Mouse (Mus musculus) lung, embryonic 14.5 days (tissue): ENCODE measurements at regions not wholly inside any gene's neighbourhood (a gene's known extent, or its start where the extent isn't known, plus 50 kb on each side); places are given as distances from the start of the nearest gene placed in this dataset.

Experiments
- ATAC-seq: fragments of 200-750 bp; cut with Nextera tagmentation; 2 replicates; pipeline ENCODE4 v1.8.0; 2017; ENCODE audit warnings: mild to moderate bottlenecking, moderate TSS enrichment, moderate library complexity; ENCODE audit not compliant: insufficient read depth
- DNase-seq: peaks from one replicate; pipeline ENCODE4 v3.0.0-alpha.2; 2015
- H3K27ac ChIP-seq: fragments of 300-500 bp; sonication (generic); 2 replicates; pipeline ENCODE4 v1.5.1; 2014; ENCODE audit warnings: low read depth, mild to moderate bottlenecking, moderate library complexity
- H3K27me3 ChIP-seq: fragments of 300-500 bp; sonication (generic); 2 replicates; pipeline ENCODE4 v1.6.1; 2014; ENCODE audit warnings: low read length, control low read depth; ENCODE audit not compliant: insufficient read depth
- H3K36me3 ChIP-seq: fragments of 300-500 bp; sonication (generic); 2 replicates; pipeline ENCODE4 v1.6.1; 2014; ENCODE audit warnings: control low read depth; ENCODE audit not compliant: insufficient read depth
- H3K4me1 ChIP-seq: fragments of 300-500 bp; sonication (generic); 2 replicates; pipeline ENCODE4 v1.6.1; 2014; ENCODE audit warnings: antibody characterized with exemption, control low read depth; ENCODE audit not compliant: insufficient read depth
- H3K4me2 ChIP-seq: fragments of 300-500 bp; sonication (generic); 2 replicates; pipeline ENCODE4 v1.6.1; 2014; ENCODE audit warnings: mild to moderate bottlenecking
- H3K4me3 ChIP-seq: fragments of 300-500 bp; sonication (generic); 2 replicates; pipeline ENCODE4 v1.5.1; 2014; ENCODE audit warnings: low read depth, low read length
- H3K9ac ChIP-seq: fragments of 300-500 bp; sonication (generic); 2 replicates; pipeline ENCODE4 v1.6.1; 2014
- H3K9me3 ChIP-seq: fragments of 300-500 bp; sonication (generic); 2 replicates; pipeline ENCODE4 v1.6.1; 2016; ENCODE audit warnings: low read depth, low read length, control low read depth
- CTCF ChIP-seq: IDR thresholded peaks from 2 replicates; pipeline ENCODE4 v1.5.1; 2016; ENCODE audit warnings: antibody characterized with exemption, low read depth
- WGBS: fragments of 180-500 bp; shearing (Covaris S2); extraction: QIAGEN DNeasy Blood & Tissue Kit; methylation state at CpG from one replicate; pipeline ENCODE4 v1.1.7; 2014; 5-methylcytosine and 5-hydroxymethylcytosine counted together

- Histone ChIP-seq H3K4me1 (no peaks in the 10 kb centered on the region), H3K9ac (no peak overlapping the region), H3K27me3 (no peaks in the 10 kb centered on the region), H3K36me3 (no peaks in the 10 kb centered on the region), H3K4me2 (no peak overlapping the region), H3K9me3 (no peaks in the 10 kb centered on the region), H3K4me3 (no peak overlapping the region), H3K27ac (no peak overlapping the region)
- no peak for ATAC-seq
- WGBS, result 63% methylated on average over 3 of the region's 3 CpGs
- DNase-seq, result no peak
- no peak for TF ChIP-seq CTCF
Observed at GRCm38 (mm10) chr5:42969621-42970020, 263.3 kb upstream of the Cpeb2 start.

- no peak for TF ChIP-seq CTCF
Observed at GRCm38 (mm10) chr5:42977108-42977507, 255.9 kb upstream of the Cpeb2 start.

GRCm38 (mm10) chr5:42980946-42981650 lies 251.9 kb upstream of the Cpeb2 start:
- Histone ChIP-seq H3K4me2 (no peak overlapping the region), H3K36me3 (no peaks in the 10 kb centered on the region), H3K9me3 (no peaks in the 10 kb centered on the region), H3K27me3 (no peaks in the 10 kb centered on the region), H3K9ac (no peak overlapping the region), H3K4me3 (no peak overlapping the region), H3K4me1 (no peaks in the 10 kb centered on the region), H3K27ac (no peak overlapping the region)
- no peak for TF ChIP-seq CTCF
- WGBS, result 79% methylated on average over 2 of the region's 2 CpGs
- DNase-seq, result no peak
- ATAC-seq, result no peak

More at GRCm38 (mm10) chr5:42977108-42977507, 255.9 kb upstream of the Cpeb2 start:
- Histone ChIP-seq H3K9ac (no peak overlapping the region), H3K27me3 (no peaks in the 10 kb centered on the region), H3K27ac (no peak overlapping the region), H3K9me3 (no peaks in the 10 kb centered on the region), H3K4me2 (no peak overlapping the region), H3K36me3 (no peaks in the 10 kb centered on the region), H3K4me3 (no peak overlapping the region), H3K4me1 (no peaks in the 10 kb centered on the region)
- WGBS, result 86% methylated on average over 4 of the region's 4 CpGs
- ATAC-seq (no peak), DNase-seq (no peak)

- H3K4me1 ChIP-seq, result no peaks in the 10 kb centered on the region
- H3K27me3 ChIP-seq, result no peaks in the 10 kb centered on the region
- ATAC-seq (no peak), DNase-seq (peak; percentile 4)
- H3K4me3 ChIP-seq, result no peak overlapping the region
- no peaks in the 10 kb centered on the region for H3K9me3 ChIP-seq
- H3K9ac ChIP-seq, result no peak overlapping the region
- no peak overlapping the region for H3K4me2 ChIP-seq
- no peaks in the 10 kb centered on the region for H3K36me3 ChIP-seq
- H3K27ac ChIP-seq, result no peak overlapping the region
- no peak for TF ChIP-seq CTCF
- 73% methylated on average over 4 of the region's 4 CpGs for WGBS
Observed at GRCm38 (mm10) chr5:42986203-42986602, 246.8 kb upstream of the Cpeb2 start.

- TF ChIP-seq CTCF, result no peak
- Histone ChIP-seq H3K4me2 (no peak overlapping the region), H3K27me3 (no peaks in the 10 kb centered on the region), H3K9me3 (no peaks in the 10 kb centered on the region), H3K4me1 (no peaks in the 10 kb centered on the region), H3K27ac (peak overlapping the region; percentile 82), H3K9ac (no peak overlapping the region), H3K4me3 (no peak overlapping the region), H3K36me3 (no peaks in the 10 kb centered on the region)
- WGBS, result 55% methylated on average over 3 of the region's 3 CpGs
- DNase-seq, result peak; percentile 80
- ATAC-seq, result peak; percentile 99
Observed at GRCm38 (mm10) chr5:42987710-42988466, 245.1 kb upstream of the Cpeb2 start.

- no peak for TF ChIP-seq CTCF
- Histone ChIP-seq H3K4me3 (no peak overlapping the region), H3K27me3 (no peaks in the 10 kb centered on the region), H3K4me2 (no peak overlapping the region), H3K27ac (no peak overlapping the region), H3K4me1 (no peaks in the 10 kb centered on the region), H3K36me3 (no peaks in the 10 kb centered on the region), H3K9ac (no peak overlapping the region), H3K9me3 (no peaks in the 10 kb centered on the region)
- no peak for DNase-seq
- WGBS, result 87% methylated on average over 3 of the region's 3 CpGs
- no peak for ATAC-seq
Observed at GRCm38 (mm10) chr5:42989287-42989686, 243.7 kb upstream of the Cpeb2 start.

- Histone ChIP-seq H3K4me3 (no peak overlapping the region), H3K27me3 (no peaks in the 10 kb centered on the region), H3K36me3 (no peaks in the 10 kb centered on the region), H3K9me3 (no peaks in the 10 kb centered on the region), H3K27ac (no peak overlapping the region), H3K9ac (no peak overlapping the region), H3K4me1 (no peaks in the 10 kb centered on the region), H3K4me2 (no peak overlapping the region)
- ATAC-seq, result peak; percentile 56; the same call in 1 of the 2 replicates
- WGBS, result 65% methylated on average over 7 of the region's 7 CpGs
- TF ChIP-seq CTCF, result no peak
- peak; percentile 1 for DNase-seq
Observed at GRCm38 (mm10) chr5:43024006-43024593, 208.9 kb upstream of the Cpeb2 start.
